Mouse (Mus musculus): Measurements from ENCODE around the gene Tmem200b. TPM values are rescaled to one million over a fixed set of nuclear protein-coding genes. Genes with fewer than 3 reads are reported as not detected.

Tmem200b gene
- total RNA-seq, 1 experiment, result 1.8 TPM

- Histone ChIP-seq H3K27ac (ENCODE audit: insufficient read depth, low read depth, low read length, poor library complexity, severe bottlenecking) (no peak overlapping the region), H3K9me3 (ENCODE audit: control insufficient read depth, insufficient read depth, low read depth, low read length) (no peaks in the 10 kb centered on the region), H3K4me1 (ENCODE audit: control insufficient read depth in 2 of 2, insufficient read depth in 2 of 2, low read length in 2 of 2, poor library complexity in 1 of 2) (no peaks in the 10 kb centered on the region), H3K36me3 (ENCODE audit: control insufficient read depth, insufficient read depth, low read length, poor library complexity, severe bottlenecking) (peaks cover 10% of the 10 kb centered on the region), H3K4me3 (ENCODE audit: insufficient read depth in 1 of 2, low read depth in 1 of 2, low read length in 2 of 2, poor library complexity in 1 of 2, severe bottlenecking in 1 of 2) (no peak overlapping the region), H3K9ac (ENCODE audit: insufficient read depth, low read depth, low read length, poor library complexity, severe bottlenecking) (no peak overlapping the region)
- in situ Hi-C loops (cut with MboI; ENCODE audit: low sequenced_read_pairs in 2 of 2, unreplicated experiment in 2 of 2), result loop anchor here in 1 of 2 experiments (10.0 kb wide), 1 partner anchor 114 kb away; no protein-coding TSS in a partner anchor
- TF ChIP-seq ZC3H11A (IDR thresholded peaks at IDR 0.05; ENCODE audit: borderline replicate concordance, low read depth, low read length) (no peak), CHD2 (IDR thresholded peaks at IDR 0.05; ENCODE audit: low read depth, low read length) (no peak), ZNF384 (IDR thresholded peaks at IDR 0.05; ENCODE audit: low read depth, low read length) (no peak), MAFK (IDR thresholded peaks at IDR 0.05; ENCODE audit: insufficient read depth, low read depth, low read length) (no peak), HCFC1 (IDR thresholded peaks at IDR 0.05; ENCODE audit: borderline replicate concordance, insufficient read depth, low read length) (no peak)
- DNase-seq (ENCODE audit: low read depth, low spot score), result no peak
Measured at GRCm38 (mm10) chr4:131970244-131970853, 48.8 kb downstream of the Tmem200b start.

Other genes with a start within 250 kb of the Tmem200b start
- gene Ptpru, start 83.5 kb upstream of the Tmem200b start, total RNA-seq (2012; rRNA removed), result 11.2 and 16.7 TPM in 2 replicates
- gene Mecr, start 78.3 kb upstream of the Tmem200b start, total RNA-seq (2012; rRNA removed), result 31.2 and 34.2 TPM in 2 replicates
- 45.3 and 45.6 TPM in 2 replicates for gene Srsf4, start 48.2 kb upstream of the Tmem200b start, total RNA-seq (2012; rRNA removed)
- gene Gm10300, start 152.9 kb downstream of the Tmem200b start, total RNA-seq (2012; rRNA removed), result 0.11 TPM in 1 of 2 replicates, not detected in the other
- 16.3 and 19.5 TPM in 2 replicates for gene Epb41, start 153.6 kb downstream of the Tmem200b start, total RNA-seq (2012; rRNA removed)
- gene Oprd1, start 222.7 kb downstream of the Tmem200b start, total RNA-seq (2012; rRNA removed), result 0.62 and 0.79 TPM in 2 replicates